Mouse (Mus musculus) limb, embryonic 14.5 days (tissue): ENCODE data around the gene Apopt1. TPM values are rescaled to one million over a fixed set of nuclear protein-coding genes. Genes with fewer than 3 reads are reported as not detected.

Experiments
- ATAC-seq: fragments of 200-750 bp; cut with Nextera tagmentation; 2 replicates; pipeline ENCODE4 v1.8.0; 2017; ENCODE audit warnings: low read depth, moderate number of reproducible peaks, moderate TSS enrichment; ENCODE audit not compliant: low FRiP score
- DNase-seq: peaks from one replicate; pipeline ENCODE4 v3.0.0-alpha.2; 2015; ENCODE audit warnings: low spot score
- H3K27ac ChIP-seq: fragments of 300-500 bp; sonication (generic); replicated peaks from 2 replicates; pipeline ENCODE4 v1.5.1; 2014; ENCODE audit warnings: low read depth, mild to moderate bottlenecking, low read length, moderate library complexity, mixed read lengths
- H3K27me3 ChIP-seq: fragments of 300-500 bp; sonication (generic); 2 replicates; pipeline ENCODE4 v1.6.1; 2014; ENCODE audit warnings: low read length, mixed read lengths; ENCODE audit not compliant: control insufficient read depth, insufficient read depth
- H3K36me3 ChIP-seq: fragments of 300-500 bp; sonication (generic); 2 replicates; pipeline ENCODE4 v1.6.1; 2014; ENCODE audit warnings: mild to moderate bottlenecking, low read length, moderate library complexity, mixed read lengths; ENCODE audit not compliant: control insufficient read depth, insufficient read depth
- H3K4me1 ChIP-seq: fragments of 300-500 bp; sonication (generic); 2 replicates; pipeline ENCODE4 v1.6.1; 2014; ENCODE audit warnings: antibody characterized with exemption, low read length, mixed read lengths; ENCODE audit not compliant: control insufficient read depth, insufficient read depth
- H3K4me2 ChIP-seq: fragments of 300-500 bp; sonication (generic); replicated peaks from 2 replicates; pipeline ENCODE4 v1.6.1; 2014; ENCODE audit warnings: low read depth, mild to moderate bottlenecking, low read length, moderate library complexity; ENCODE audit not compliant: severe bottlenecking
- H3K4me3 ChIP-seq: fragments of 300-500 bp; sonication (generic); replicated peaks from 2 replicates; pipeline ENCODE4 v1.5.1; 2014; ENCODE audit warnings: low read length
- H3K9ac ChIP-seq: fragments of 300-500 bp; sonication (generic); 2 replicates; pipeline ENCODE4 v1.6.1; 2014; ENCODE audit warnings: mild to moderate bottlenecking, low read depth, low read length, moderate library complexity; ENCODE audit not compliant: severe bottlenecking
- H3K9me3 ChIP-seq: fragments of 300-500 bp; sonication (generic); 2 replicates; pipeline ENCODE4 v1.6.1; 2016; ENCODE audit warnings: low read length; ENCODE audit not compliant: control insufficient read depth
- POLR2A ChIP-seq: fragments of 200-500 bp; IDR thresholded peaks from 2 replicates; pipeline ENCODE4 v1.8.0; 2012; ENCODE audit warnings: inconsistent platforms, mild to moderate bottlenecking, moderate library complexity, borderline replicate concordance; ENCODE audit not compliant: insufficient read depth, insufficient read length; ENCODE audit errors: extremely low read depth
- whole genome bisulfite sequencing: fragments of 180-500 bp; shearing (Covaris S2); extraction: QIAGEN DNeasy Blood & Tissue Kit; methylation state at CpG from one replicate; pipeline ENCODE4 v1.1.7; 2014; 5-methylcytosine and 5-hydroxymethylcytosine counted together
- polyA plus RNA-seq, 2 experiments: library from polyadenylated mRNA; depleted of rRNA in 1 of 2; stranded (reverse) in 1 of 2; unstranded in 1 of 2; fragments of >200 nt; fragmentation: Nextera tagmentation in 1 of 2; extraction: Ambion mirVana in 1 of 2; gene quantifications; 2 replicates each; pipeline versions ENCODE4 v1.2.1 to v1.2.3; 2012 to 2014

Gene Apopt1
- polyA plus RNA-seq, 2 experiments: 39.7 to 50.7 TPM

- peak; percentile 11; the same call in 1 of the 2 replicates for ATAC-seq
- H3K4me1 ChIP-seq: peaks cover 23% of the 10 kb centered on the region
Observed at GRCm38 (mm10) chr12:111694271-111694781, 18.7 kb upstream of the Apopt1 start.

GRCm38 (mm10) chr12:111694880-111695804 lies 17.9 kb upstream of the Apopt1 start:
- no peak overlapping the region for H3K4me3 ChIP-seq
- TF ChIP-seq POLR2A: no peak
- H3K4me2 ChIP-seq: no peak overlapping the region
- H3K27me3 ChIP-seq: no peaks in the 10 kb centered on the region
- no peak overlapping the region for H3K27ac ChIP-seq
- no peaks in the 10 kb centered on the region for H3K9me3 ChIP-seq
- H3K9ac ChIP-seq: 0 out of 2 replicates have a peak overlapping the region, but pooled peaks have one; percentile 25
- no peak for ATAC-seq
- DNase-seq: no peak
- WGBS: 57% methylated on average over 13 of the region's 13 CpGs
- peaks cover 23% of the 10 kb centered on the region for H3K4me1 ChIP-seq
- H3K36me3 ChIP-seq: no peaks in the 10 kb centered on the region

More at GRCm38 (mm10) chr12:111694271-111694781, 18.7 kb upstream of the Apopt1 start:
- Histone ChIP-seq H3K36me3 (no peaks in the 10 kb centered on the region), H3K9me3 (no peaks in the 10 kb centered on the region), H3K4me2 (peak overlapping the region; percentile 5; the same call in 1 of the 2 replicates), H3K9ac (no peak overlapping the region), H3K4me3 (no peak overlapping the region), H3K27ac (no peak overlapping the region), H3K27me3 (no peaks in the 10 kb centered on the region)
- no peak for TF ChIP-seq POLR2A
- DNase-seq: no peak
- 35% methylated on average over 12 of the region's 12 CpGs for WGBS

GRCm38 (mm10) chr12:111696239-111696638 lies 16.8 kb upstream of the Apopt1 start:
- Histone ChIP-seq H3K27me3 (no peaks in the 10 kb centered on the region), H3K4me3 (no peak overlapping the region), H3K27ac (no peak overlapping the region), H3K9ac (no peak overlapping the region), H3K4me1 (peaks cover 21% of the 10 kb centered on the region), H3K36me3 (no peaks in the 10 kb centered on the region), H3K9me3 (no peaks in the 10 kb centered on the region), H3K4me2 (no peak overlapping the region)
- DNase-seq (peak; percentile 66), ATAC-seq (peak; percentile 44; the same call in 1 of the 2 replicates)
- 21% methylated on average over 6 of the region's 6 CpGs for whole genome bisulfite sequencing
- no peak for TF ChIP-seq POLR2A

- DNase-seq (no peak), ATAC-seq (no peak)
- no peaks in the 10 kb centered on the region for H3K9me3 ChIP-seq
- no peak overlapping the region for H3K27ac ChIP-seq
- 70% methylated on average over 4 of the region's 4 CpGs for WGBS
- no peaks in the 10 kb centered on the region for H3K36me3 ChIP-seq
- H3K4me2 ChIP-seq: no peak overlapping the region
- H3K4me3 ChIP-seq: no peak overlapping the region
- no peak for TF ChIP-seq POLR2A
- no peaks in the 10 kb centered on the region for H3K27me3 ChIP-seq
- H3K9ac ChIP-seq: no peak overlapping the region
- peaks cover 18% of the 10 kb centered on the region for H3K4me1 ChIP-seq
Observed at GRCm38 (mm10) chr12:111697708-111698107, 15.4 kb upstream of the Apopt1 start.

GRCm38 (mm10) chr12:111698346-111698913 lies 14.6 kb upstream of the Apopt1 start:
- Histone ChIP-seq H3K27ac (no peak overlapping the region), H3K9ac (no peak overlapping the region), H3K4me3 (no peak overlapping the region), H3K27me3 (no peaks in the 10 kb centered on the region), H3K9me3 (no peaks in the 10 kb centered on the region), H3K4me1 (peaks cover 17% of the 10 kb centered on the region), H3K4me2 (no peak overlapping the region), H3K36me3 (no peaks in the 10 kb centered on the region)
- WGBS: 79% methylated on average over 6 of the region's 6 CpGs
- no peak for ATAC-seq
- DNase-seq: no peak
- TF ChIP-seq POLR2A: no peak
